In the genomic region with DNA sequence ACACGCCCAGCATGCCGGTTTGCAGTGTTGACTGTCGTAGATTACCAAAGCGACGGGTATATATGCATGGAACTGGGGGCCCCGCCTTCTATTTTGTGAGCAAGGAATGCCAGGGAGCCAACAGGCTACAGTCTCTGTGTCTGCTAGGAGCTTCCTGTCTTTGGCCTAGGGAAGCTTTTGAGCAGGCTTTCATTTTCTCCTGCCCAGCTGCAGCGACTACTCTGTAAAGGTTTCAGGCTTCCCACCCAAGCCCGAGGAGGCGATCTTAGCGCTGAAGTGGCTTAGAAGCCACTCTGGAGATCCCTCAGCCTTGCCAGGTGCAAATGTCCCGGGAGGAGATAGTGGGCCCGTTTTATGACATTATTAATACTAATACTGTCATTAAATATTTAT, we compare ENCODE assay signal across 8 mouse cellular contexts. TPM values are rescaled to one million over a fixed set of nuclear protein-coding genes. Genes with fewer than 3 reads are reported as not detected.
A peak's percentile ranks its signal among the peaks of the same experiment; 100 is the strongest.
DNase-seq lines count a peak whose midpoint lies in the region; ATAC-seq and TF ChIP-seq lines count a peak whose summit lies in the region.

No protein-coding gene starts in this region.

- H3K9me3 ChIP-seq in intestine, postnatal 0 days (ENCODE audit: control insufficient read depth) = no peaks in the 10 kb centered on the region
- no peaks in the 10 kb centered on the region for H3K9me3 ChIP-seq in liver, postnatal 0 days (ENCODE audit: low read length)
- no peaks in the 10 kb centered on the region for H3K9me3 ChIP-seq in neural tube, embryonic 15.5 days (replicated peaks)

- no peak for TF ChIP-seq CTCF in spleen, adult 2 months (IDR thresholded peaks at IDR 0.05; ENCODE audit: extremely low read depth, insufficient read depth, insufficient read length, insufficient replicate concordance)
- no peak for TF ChIP-seq CTCF in intestine, postnatal 0 days (IDR thresholded peaks at IDR 0.05; ENCODE audit: low read depth)
- TF ChIP-seq CTCF in liver, postnatal 0 days (IDR thresholded peaks at IDR 0.05; ENCODE audit: low read depth) = no peak

- H3K9ac ChIP-seq in intestine, postnatal 0 days (ENCODE audit: low read depth, low read length) = peak overlapping the region; percentile 88; the same call in 1 of the 2 replicates
- H3K9ac ChIP-seq in liver, postnatal 0 days (replicated peaks) = peak overlapping the region; percentile 76
- peak overlapping the region; percentile 84 for H3K9ac ChIP-seq in neural tube, embryonic 15.5 days (replicated peaks)

- H3K4me2 ChIP-seq in intestine, postnatal 0 days (replicated peaks; ENCODE audit: low read depth) = peak overlapping the region; percentile 100
- H3K4me2 ChIP-seq in liver, postnatal 0 days (ENCODE audit: low read depth, low read length) = peak overlapping the region; percentile 97
- H3K4me2 ChIP-seq in neural tube, embryonic 15.5 days = peak overlapping the region; percentile 90

- no peaks in the 10 kb centered on the region for H3K36me3 ChIP-seq in spleen, adult 2 months (ENCODE audit: control insufficient read depth, insufficient read depth, low read length)
- H3K36me3 ChIP-seq in intestine, postnatal 0 days (ENCODE audit: control insufficient read depth, insufficient read depth) = no peaks in the 10 kb centered on the region
- H3K36me3 ChIP-seq in liver, postnatal 0 days (replicated peaks; ENCODE audit: insufficient read depth, low read length) = no peaks in the 10 kb centered on the region
- no peaks in the 10 kb centered on the region for H3K36me3 ChIP-seq in neural tube, embryonic 15.5 days

- TF ChIP-seq EP300 in liver, postnatal 0 days (IDR thresholded peaks at IDR 0.05; ENCODE audit: low read depth) = no peak

- ATAC-seq in granulocyte monocyte progenitor cell, adult 5-6 weeks (replicated peaks; ENCODE audit: poor library complexity, severe bottlenecking) = peak; percentile 40
- ATAC-seq in intestine, postnatal 0 days = peak; percentile 34; the same call in 1 of the 2 replicates
- ATAC-seq in liver, postnatal 0 days = peak; percentile 26; the same call in 1 of the 2 replicates
- ATAC-seq in neural tube, embryonic 15.5 days (ENCODE audit: low FRiP score) = peak; percentile 44
- no peak for ATAC-seq in erythroid progenitor cell, adult 5-6 weeks (replicated peaks; ENCODE audit: low FRiP score, poor library complexity, severe bottlenecking)

- H3K4me1 ChIP-seq in spleen, adult 2 months (ENCODE audit: control insufficient read depth, insufficient read depth, insufficient read length) = peaks cover 7% of the 10 kb centered on the region
- H3K4me1 ChIP-seq in intestine, postnatal 0 days (replicated peaks; ENCODE audit: control insufficient read depth, insufficient read depth, low read length) = no peaks in the 10 kb centered on the region
- H3K4me1 ChIP-seq in liver, postnatal 0 days (ENCODE audit: insufficient read depth) = peaks cover 10% of the 10 kb centered on the region
- H3K4me1 ChIP-seq in neural tube, embryonic 15.5 days = peaks cover 20% of the 10 kb centered on the region

- H3K27ac ChIP-seq in spleen, adult 2 months (ENCODE audit: insufficient read depth, low read length) = peak overlapping the region; percentile 71
- peak overlapping the region; percentile 60; the same call in 1 of the 2 replicates for H3K27ac ChIP-seq in intestine, postnatal 0 days (ENCODE audit: low read depth, low read length)
- peak overlapping the region; percentile 55; the same call in 1 of the 2 replicates for H3K27ac ChIP-seq in liver, postnatal 0 days (ENCODE audit: low read depth)
- H3K27ac ChIP-seq in neural tube, embryonic 15.5 days (replicated peaks) = peak overlapping the region; percentile 81

- no peak for TF ChIP-seq POLR2A in spleen, adult 2 months (IDR thresholded peaks at IDR 0.05; ENCODE audit: low read depth, low read length)

- WGBS in spleen, adult 2 months = 3% methylated on average over 12 of the region's 12 CpGs
- under 1% methylated on average over 12 of the region's 12 CpGs for WGBS in intestine, postnatal 0 days
- 3% methylated on average over 12 of the region's 12 CpGs for WGBS in liver, postnatal 0 days (ENCODE audit: insufficient replicate concordance)
- under 1% methylated on average over 12 of the region's 12 CpGs for WGBS in neural tube, embryonic 15.5 days

- H3K27me3 ChIP-seq in spleen, adult 2 months (ENCODE audit: control insufficient read depth, insufficient read depth, low read length) = no peaks in the 10 kb centered on the region
- peaks cover 9% of the 10 kb centered on the region; the same call in 1 of the 2 replicates for H3K27me3 ChIP-seq in intestine, postnatal 0 days (replicated peaks; ENCODE audit: control insufficient read depth, insufficient read depth, low read length)
- H3K27me3 ChIP-seq in liver, postnatal 0 days (ENCODE audit: insufficient read depth, low read length) = peaks cover 31% of the 10 kb centered on the region
- 0 out of 2 replicates have a peak, but pooled peaks cover 3% of the 10 kb centered on the region for H3K27me3 ChIP-seq in neural tube, embryonic 15.5 days (replicated peaks)

- H3K4me3 ChIP-seq in spleen, adult 2 months (ENCODE audit: extremely low read depth, insufficient read depth, insufficient read length) = peak overlapping the region; percentile 78
- H3K4me3 ChIP-seq in intestine, postnatal 0 days (ENCODE audit: low read depth, low read length) = peak overlapping the region; percentile 90
- peak overlapping the region; percentile 69 for H3K4me3 ChIP-seq in liver, postnatal 0 days (ENCODE audit: low read depth, low read length)
- peak overlapping the region; percentile 78 for H3K4me3 ChIP-seq in neural tube, embryonic 15.5 days (replicated peaks)

- DNase-seq in spleen, adult 2 months (ENCODE audit: low read depth in 1 of 2, low spot score in 2 of 2) = peak in 1 of 2 experiments; percentile 19
- no peak for DNase-seq in spleen, adult 12 weeks (ENCODE audit: low spot score)
- peak; percentile 57 to 67 for DNase-seq in cerebellum, postnatal 10 days
- DNase-seq in liver, postnatal 0 days = peak; percentile 34

RNA-seq across cellular contexts. Expression of gene Pou6f1, which starts 0.9 kb away (rescaled TPM):
- polyA plus RNA-seq in spleen, adult 2 months (2012; rRNA removed) = 31.8 and 38.4 TPM in 2 replicates
- not detected in 2 replicates for total RNA-seq in granulocyte monocyte progenitor cell, adult 5-6 weeks (2014; fragmentation: Nextera tagmentation)
- total RNA-seq in granulocyte monocyte progenitor cell, adult 5-6 weeks (2017) = 0.46 TPM in 1 of 2 replicates, not detected in the other
- 3.0 and 4.3 TPM in 2 replicates for polyA plus RNA-seq in intestine, postnatal 0 days (2015; fragmentation: Nextera tagmentation; extraction: Ambion mirVana)
- polyA plus RNA-seq in liver, postnatal 0 days (2015; fragmentation: Nextera tagmentation; extraction: Ambion mirVana) = 0.74 and 0.79 TPM in 2 replicates
- 26.0 and 32.4 TPM in 2 replicates for polyA plus RNA-seq in neural tube, embryonic 15.5 days (2015; fragmentation: Nextera tagmentation; extraction: Ambion mirVana)
- 3.2 and 4.6 TPM in 2 replicates for total RNA-seq in erythroid progenitor cell, adult 5-6 weeks (2015; ENCODE audit: low replicate concordance)
- total RNA-seq in erythroid progenitor cell, adult 5-6 weeks (2017; ENCODE audit: low replicate concordance) = 1.7 TPM in 1 of 2 replicates, not detected in the other

RNA-seq across cellular contexts. Expression of gene Dazap2, which starts 16.3 kb away (rescaled TPM):
- 612 and 971 TPM in 2 replicates for polyA plus RNA-seq in spleen, adult 2 months (2012; rRNA removed)
- 252 and 291 TPM in 2 replicates for total RNA-seq in granulocyte monocyte progenitor cell, adult 5-6 weeks (2014; fragmentation: Nextera tagmentation)
- total RNA-seq in granulocyte monocyte progenitor cell, adult 5-6 weeks (2017) = 155 and 168 TPM in 2 replicates
- polyA plus RNA-seq in intestine, postnatal 0 days (2015; fragmentation: Nextera tagmentation; extraction: Ambion mirVana) = 354 and 373 TPM in 2 replicates
- 145 and 146 TPM in 2 replicates for polyA plus RNA-seq in liver, postnatal 0 days (2015; fragmentation: Nextera tagmentation; extraction: Ambion mirVana)
- polyA plus RNA-seq in neural tube, embryonic 15.5 days (2015; fragmentation: Nextera tagmentation; extraction: Ambion mirVana) = 99.3 and 144 TPM in 2 replicates
- total RNA-seq in erythroid progenitor cell, adult 5-6 weeks (2015; ENCODE audit: low replicate concordance) = 203 and 210 TPM in 2 replicates
- 79.8 and 101 TPM in 2 replicates for total RNA-seq in erythroid progenitor cell, adult 5-6 weeks (2017; ENCODE audit: low replicate concordance)

RNA-seq across cellular contexts. Expression of gene Smagp, which starts 37.9 kb away (rescaled TPM):
- 29.2 and 33.1 TPM in 2 replicates for polyA plus RNA-seq in spleen, adult 2 months (2012; rRNA removed)
- 5.4 and 6.1 TPM in 2 replicates for total RNA-seq in granulocyte monocyte progenitor cell, adult 5-6 weeks (2014; fragmentation: Nextera tagmentation)
- total RNA-seq in granulocyte monocyte progenitor cell, adult 5-6 weeks (2017) = not detected in 2 replicates
- polyA plus RNA-seq in intestine, postnatal 0 days (2015; fragmentation: Nextera tagmentation; extraction: Ambion mirVana) = 77.1 and 88.6 TPM in 2 replicates
- 21.7 and 24.8 TPM in 2 replicates for polyA plus RNA-seq in liver, postnatal 0 days (2015; fragmentation: Nextera tagmentation; extraction: Ambion mirVana)
- 3.0 and 7.4 TPM in 2 replicates for polyA plus RNA-seq in neural tube, embryonic 15.5 days (2015; fragmentation: Nextera tagmentation; extraction: Ambion mirVana)
- total RNA-seq in erythroid progenitor cell, adult 5-6 weeks (2015; ENCODE audit: low replicate concordance) = 3.6 TPM in 1 of 2 replicates, not detected in the other
- 2.6 TPM in 1 of 2 replicates, not detected in the other for total RNA-seq in erythroid progenitor cell, adult 5-6 weeks (2017; ENCODE audit: low replicate concordance)

RNA-seq across cellular contexts. Expression of gene Tfcp2, which starts 47.1 kb away (rescaled TPM):
- polyA plus RNA-seq in spleen, adult 2 months (2012; rRNA removed) = 3.8 and 4.5 TPM in 2 replicates
- 4.9 and 12.8 TPM in 2 replicates for total RNA-seq in granulocyte monocyte progenitor cell, adult 5-6 weeks (2014; fragmentation: Nextera tagmentation)
- total RNA-seq in granulocyte monocyte progenitor cell, adult 5-6 weeks (2017) = 8.3 and 10.0 TPM in 2 replicates
- 8.0 and 8.5 TPM in 2 replicates for polyA plus RNA-seq in intestine, postnatal 0 days (2015; fragmentation: Nextera tagmentation; extraction: Ambion mirVana)
- polyA plus RNA-seq in liver, postnatal 0 days (2015; fragmentation: Nextera tagmentation; extraction: Ambion mirVana) = 4.0 TPM in 2 replicates
- polyA plus RNA-seq in neural tube, embryonic 15.5 days (2015; fragmentation: Nextera tagmentation; extraction: Ambion mirVana) = 32.4 and 34.8 TPM in 2 replicates
- total RNA-seq in erythroid progenitor cell, adult 5-6 weeks (2015; ENCODE audit: low replicate concordance) = 5.0 and 17.7 TPM in 2 replicates
- total RNA-seq in erythroid progenitor cell, adult 5-6 weeks (2017; ENCODE audit: low replicate concordance) = 17.1 and 21.6 TPM in 2 replicates
